Mouse (Mus musculus): ENCODE data around the gene Capzb. TPM values are rescaled to one million over a fixed set of nuclear protein-coding genes. Genes with fewer than 3 reads are reported as not detected.

Gene Capzb
- total and polyA plus RNA-seq, 2 experiments from 2014 or later, result 88.5 to 315 TPM

DNA sequence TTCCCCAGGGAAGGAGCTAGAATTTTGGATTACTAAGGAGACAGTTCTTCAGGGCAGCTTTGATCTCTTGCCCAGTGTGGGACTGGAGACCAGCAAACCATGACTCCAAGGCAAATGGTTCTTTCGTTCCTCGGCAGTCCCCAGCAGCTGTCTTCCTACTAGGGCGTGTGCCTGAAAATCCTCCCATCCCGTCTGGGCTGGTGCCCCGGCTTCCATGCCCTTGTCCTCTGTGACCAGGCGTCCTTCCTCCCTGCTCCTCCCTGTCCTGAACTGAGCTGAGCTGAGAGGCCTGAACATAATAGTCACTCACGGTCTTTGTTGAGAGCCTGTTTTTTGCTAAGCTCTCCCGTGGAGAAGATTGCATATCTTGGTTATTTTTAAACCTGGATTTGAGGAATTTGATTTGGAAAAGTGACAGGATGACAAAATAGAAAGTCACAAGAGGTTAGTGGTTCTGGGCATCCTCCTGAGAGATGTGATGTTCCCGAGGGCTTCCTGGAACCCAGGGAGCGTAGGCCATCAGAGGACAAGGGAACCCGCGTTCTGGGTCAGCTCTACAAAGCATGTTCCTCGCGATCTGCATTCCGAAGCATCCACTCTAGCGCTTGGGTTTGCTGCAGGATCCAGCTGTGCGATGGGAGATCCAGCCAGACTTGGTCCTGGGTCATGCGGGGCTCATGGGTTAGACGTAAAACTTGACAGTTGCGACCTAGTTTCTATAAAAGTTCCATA is 38.0 kb upstream of the Capzb start:
- ATAC-seq, result no peak
- Histone ChIP-seq H3K36me3 (ENCODE audit: insufficient read depth, low read length) (no peaks in the 10 kb centered on the region), H3K9me3 (ENCODE audit: low read length) (no peaks in the 10 kb centered on the region), H3K9ac (replicated peaks; ENCODE audit: low read length) (no peak overlapping the region), H3K4me1 (ENCODE audit: insufficient read depth, low read length) (no peaks in the 10 kb centered on the region), H3K27me3 (ENCODE audit: insufficient read depth, low read length) (no peaks in the 10 kb centered on the region; the same call in 1 of the 2 replicates), H3K4me3 (ENCODE audit: low read length) (no peak overlapping the region), H3K4me2 (ENCODE audit: low read depth, low read length) (no peak overlapping the region), H3K27ac (no peak overlapping the region)
- no peak for DNase-seq (ENCODE audit: low spot score)
- TF ChIP-seq CTCF (IDR thresholded peaks at IDR 0.05; ENCODE audit: low read depth), result no peak
- WGBS, result 75% methylated on average over 20 of the region's 20 CpGs

- no peak overlapping the region for H3K27ac ChIP-seq
- no peak overlapping the region for H3K4me2 ChIP-seq (ENCODE audit: low read depth, low read length)
- H3K36me3 ChIP-seq (ENCODE audit: insufficient read depth, low read length), result no peaks in the 10 kb centered on the region
- no peaks in the 10 kb centered on the region for H3K4me1 ChIP-seq (ENCODE audit: insufficient read depth, low read length)
- no peaks in the 10 kb centered on the region; the same call in 1 of the 2 replicates for H3K27me3 ChIP-seq (ENCODE audit: insufficient read depth, low read length)
- no peak overlapping the region for H3K9ac ChIP-seq (replicated peaks; ENCODE audit: low read length)
- no peak for ATAC-seq
- WGBS, result 86% methylated on average over 6 of the region's 6 CpGs
- no peak for TF ChIP-seq CTCF (IDR thresholded peaks at IDR 0.05; ENCODE audit: low read depth)
- H3K9me3 ChIP-seq (ENCODE audit: low read length), result no peaks in the 10 kb centered on the region
- no peak overlapping the region for H3K4me3 ChIP-seq (ENCODE audit: low read length)
- DNase-seq (ENCODE audit: low spot score), result no peak
Measured at GRCm38 (mm10) chr4:139156538-139156937, 36.2 kb upstream of the Capzb start.

DNA sequence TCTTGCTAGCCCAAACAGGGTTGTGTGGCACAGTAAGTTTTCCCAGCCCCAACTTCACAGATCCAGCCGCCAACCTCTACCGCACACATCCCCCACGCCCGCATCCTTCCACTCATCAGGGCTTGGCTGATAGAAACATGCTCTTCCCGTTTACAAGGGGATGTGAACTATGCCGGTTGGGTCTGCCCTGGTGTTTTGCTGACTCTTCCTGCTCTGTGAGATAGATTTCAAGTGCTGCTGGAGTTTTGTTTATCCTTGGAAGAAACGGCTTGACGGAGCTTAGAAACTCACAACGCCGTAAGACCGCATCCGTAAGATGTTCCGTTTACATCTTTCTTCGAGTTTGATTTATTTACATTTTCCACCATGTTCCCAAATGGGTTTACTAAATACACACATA is 34.3 kb upstream of the Capzb start:
- H3K4me1 ChIP-seq (ENCODE audit: insufficient read depth, low read length), result no peaks in the 10 kb centered on the region
- no peaks in the 10 kb centered on the region for H3K9me3 ChIP-seq (ENCODE audit: low read length)
- DNase-seq (ENCODE audit: low spot score) (no peak), ATAC-seq (no peak)
- H3K4me3 ChIP-seq (ENCODE audit: low read length), result no peak overlapping the region
- no peak for TF ChIP-seq CTCF (IDR thresholded peaks at IDR 0.05; ENCODE audit: low read depth)
- no peak overlapping the region for H3K4me2 ChIP-seq (ENCODE audit: low read depth, low read length)
- no peaks in the 10 kb centered on the region for H3K27me3 ChIP-seq (ENCODE audit: insufficient read depth, low read length)
- no peak overlapping the region for H3K9ac ChIP-seq (replicated peaks; ENCODE audit: low read length)
- no peak overlapping the region for H3K27ac ChIP-seq
- WGBS, result 84% methylated on average over 14 of the region's 14 CpGs
- no peaks in the 10 kb centered on the region for H3K36me3 ChIP-seq (ENCODE audit: insufficient read depth, low read length)

GRCm38 (mm10) chr4:139161076-139161475 is 31.6 kb upstream of the Capzb start:
- no peak for ATAC-seq
- 68% methylated on average over 2 of the region's 2 CpGs for WGBS

GRCm38 (mm10) chr4:139164082-139164481 is 28.6 kb upstream of the Capzb start:
- Histone ChIP-seq H3K4me1 (ENCODE audit: insufficient read depth, low read length) (no peaks in the 10 kb centered on the region), H3K9ac (replicated peaks; ENCODE audit: low read length) (no peak overlapping the region), H3K9me3 (ENCODE audit: low read length) (no peaks in the 10 kb centered on the region), H3K36me3 (ENCODE audit: insufficient read depth, low read length) (no peaks in the 10 kb centered on the region), H3K4me2 (ENCODE audit: low read depth, low read length) (no peak overlapping the region), H3K27ac (no peak overlapping the region), H3K27me3 (ENCODE audit: insufficient read depth, low read length) (no peaks in the 10 kb centered on the region), H3K4me3 (ENCODE audit: low read length) (no peak overlapping the region)
- WGBS, result 92% methylated on average over 6 of the region's 6 CpGs
- no peak for DNase-seq (ENCODE audit: low spot score)
- TF ChIP-seq CTCF (IDR thresholded peaks at IDR 0.05; ENCODE audit: low read depth), result no peak
- no peak for ATAC-seq

More at GRCm38 (mm10) chr4:139161076-139161475, 31.6 kb upstream of the Capzb start:
- no peak for TF ChIP-seq CTCF (IDR thresholded peaks at IDR 0.05; ENCODE audit: low read depth)
- Histone ChIP-seq H3K4me2 (ENCODE audit: low read depth, low read length) (no peak overlapping the region), H3K36me3 (ENCODE audit: insufficient read depth, low read length) (no peaks in the 10 kb centered on the region), H3K27ac (no peak overlapping the region), H3K4me1 (ENCODE audit: insufficient read depth, low read length) (no peaks in the 10 kb centered on the region), H3K9ac (replicated peaks; ENCODE audit: low read length) (no peak overlapping the region), H3K27me3 (ENCODE audit: insufficient read depth, low read length) (no peaks in the 10 kb centered on the region), H3K9me3 (ENCODE audit: low read length) (no peaks in the 10 kb centered on the region), H3K4me3 (ENCODE audit: low read length) (no peak overlapping the region)
- DNase-seq (ENCODE audit: low spot score), result no peak

GRCm38 (mm10) chr4:139165259-139165658 is 27.4 kb upstream of the Capzb start:
- Histone ChIP-seq H3K9me3 (ENCODE audit: low read length) (no peaks in the 10 kb centered on the region), H3K4me1 (ENCODE audit: insufficient read depth, low read length) (no peaks in the 10 kb centered on the region), H3K27me3 (ENCODE audit: insufficient read depth, low read length) (no peaks in the 10 kb centered on the region), H3K9ac (replicated peaks; ENCODE audit: low read length) (no peak overlapping the region), H3K4me2 (ENCODE audit: low read depth, low read length) (no peak overlapping the region), H3K36me3 (ENCODE audit: insufficient read depth, low read length) (no peaks in the 10 kb centered on the region), H3K4me3 (ENCODE audit: low read length) (no peak overlapping the region), H3K27ac (no peak overlapping the region)
- DNase-seq (ENCODE audit: low spot score) (no peak), ATAC-seq (no peak)
- no peak for TF ChIP-seq CTCF (IDR thresholded peaks at IDR 0.05; ENCODE audit: low read depth)
- WGBS, result 84% methylated on average over 8 of the region's 8 CpGs

- Histone ChIP-seq H3K4me1 (ENCODE audit: insufficient read depth, low read length) (no peaks in the 10 kb centered on the region), H3K36me3 (ENCODE audit: insufficient read depth, low read length) (no peaks in the 10 kb centered on the region), H3K27me3 (ENCODE audit: insufficient read depth, low read length) (no peaks in the 10 kb centered on the region), H3K9ac (replicated peaks; ENCODE audit: low read length) (no peak overlapping the region), H3K4me2 (ENCODE audit: low read depth, low read length) (no peak overlapping the region), H3K27ac (no peak overlapping the region), H3K4me3 (ENCODE audit: low read length) (no peak overlapping the region), H3K9me3 (ENCODE audit: low read length) (no peaks in the 10 kb centered on the region)
- no peak for TF ChIP-seq CTCF (IDR thresholded peaks at IDR 0.05; ENCODE audit: low read depth)
- WGBS, result 85% methylated on average over 8 of the region's 8 CpGs
- DNase-seq (ENCODE audit: low spot score) (no peak), ATAC-seq (no peak)
Measured at GRCm38 (mm10) chr4:139166244-139166643, 26.5 kb upstream of the Capzb start.
